Mouse (Mus musculus) hindbrain, embryonic 16.5 days (tissue): ENCODE results near the gene A730071L15Rik. TPM values are rescaled to one million over a fixed set of nuclear protein-coding genes. Genes with fewer than 3 reads are reported as not detected.

Experiments
- ATAC-seq: fragments of 200-750 bp; cut with Nextera tagmentation; 2 replicates; pipeline ENCODE4 v1.8.0; 2017; ENCODE audit warnings: moderate TSS enrichment, moderate library complexity
- H3K27ac ChIP-seq: fragments of 300-500 bp; sonication (generic); 2 replicates; pipeline ENCODE4 v1.5.1; 2014; ENCODE audit warnings: low read depth, mild to moderate bottlenecking, control low read depth, low read length, moderate library complexity
- H3K27me3 ChIP-seq: fragments of 300-500 bp; sonication (generic); replicated peaks from 2 replicates; pipeline ENCODE4 v1.6.1; 2014; ENCODE audit warnings: low read length; ENCODE audit not compliant: control insufficient read depth, insufficient read depth
- H3K36me3 ChIP-seq: fragments of 300-500 bp; sonication (generic); 2 replicates; pipeline ENCODE4 v1.6.1; 2014; ENCODE audit warnings: mild to moderate bottlenecking, low read length, moderate library complexity, mixed read lengths; ENCODE audit not compliant: control insufficient read depth, insufficient read depth
- H3K4me1 ChIP-seq: fragments of 300-500 bp; sonication (generic); 2 replicates; pipeline ENCODE4 v1.6.1; 2014; ENCODE audit warnings: low read depth, low read length; ENCODE audit not compliant: control insufficient read depth, insufficient read depth
- H3K4me2 ChIP-seq: fragments of 300-500 bp; sonication (generic); 2 replicates; pipeline ENCODE4 v1.6.1; 2014; ENCODE audit warnings: mild to moderate bottlenecking, low read length, control low read depth, moderate library complexity
- H3K4me3 ChIP-seq: fragments of 300-500 bp; sonication (generic); 2 replicates; pipeline ENCODE4 v1.5.1; 2014; ENCODE audit warnings: mild to moderate bottlenecking, low read length, control low read depth, moderate library complexity
- H3K9ac ChIP-seq: fragments of 300-500 bp; sonication (generic); 2 replicates; pipeline ENCODE4 v1.6.1; 2014; ENCODE audit warnings: low read depth, mild to moderate bottlenecking, control low read depth, low read length, moderate library complexity
- H3K9me3 ChIP-seq: fragments of 300-500 bp; sonication (generic); 2 replicates; pipeline ENCODE4 v1.6.1; 2014; ENCODE audit warnings: mild to moderate bottlenecking, low read length, moderate library complexity; ENCODE audit not compliant: control insufficient read depth
- WGBS: fragments of 180-500 bp; shearing (Covaris S2); extraction: QIAGEN DNeasy Blood & Tissue Kit; methylation state at CpG from one replicate; pipeline ENCODE4 v1.1.7; 2014; 5-methylcytosine and 5-hydroxymethylcytosine counted together
- polyA plus RNA-seq: library from polyadenylated mRNA; unstranded; fragments of >200 nt; fragmentation: Nextera tagmentation; extraction: Ambion mirVana; gene quantifications from 2 replicates; pipeline ENCODE4 v1.2.1, GENCODE M21; 2015

A730071L15Rik gene
- polyA plus RNA-seq, 1 experiment from 2014 or later = 0.71 TPM

- H3K27ac ChIP-seq = no peak within 1 kb of the TSS
- no peaks in the 10 kb centered on the region for H3K4me1 ChIP-seq
- H3K9me3 ChIP-seq = no peaks in the 10 kb centered on the region
- H3K9ac ChIP-seq = no peak within 1 kb of the TSS
- ATAC-seq = no peak
- 90% methylated on average over 7 of the region's 7 CpGs for WGBS
- H3K4me2 ChIP-seq = no peak within 1 kb of the TSS
- H3K27me3 ChIP-seq = no peaks in the 10 kb centered on the region
- H3K4me3 ChIP-seq = no peak within 1 kb of the TSS
- H3K36me3 ChIP-seq = no peaks in the 10 kb centered on the region
Measured at GRCm38 (mm10) chr11:6230012-6230411, 30.2 kb downstream of the A730071L15Rik start, which contains the start of gene Npc1l1. Gene Npc1l1 (minus strand): TSS chr11:6230143.

- Histone ChIP-seq H3K9ac (no peak overlapping the region), H3K4me1 (no peaks in the 10 kb centered on the region), H3K4me3 (no peak overlapping the region), H3K27me3 (no peaks in the 10 kb centered on the region), H3K36me3 (no peaks in the 10 kb centered on the region), H3K4me2 (no peak overlapping the region), H3K27ac (no peak overlapping the region), H3K9me3 (no peaks in the 10 kb centered on the region; the same call in 1 of the 2 replicates)
- no peak for ATAC-seq
- WGBS = 83% methylated on average over 4 of the region's 4 CpGs
Measured at GRCm38 (mm10) chr11:6233025-6233424, 33.2 kb downstream of the A730071L15Rik start.

- no peaks in the 10 kb centered on the region for H3K36me3 ChIP-seq
- WGBS = 43% methylated on average over 18 of the region's 19 CpGs
- no peaks in the 10 kb centered on the region for H3K27me3 ChIP-seq
- no peaks in the 10 kb centered on the region for H3K4me1 ChIP-seq
- ATAC-seq = no peak
- no peaks in the 10 kb centered on the region for H3K9me3 ChIP-seq
- no peak overlapping the region for H3K4me2 ChIP-seq
- no peak overlapping the region for H3K9ac ChIP-seq
- H3K27ac ChIP-seq = no peak overlapping the region
- H3K4me3 ChIP-seq = no peak overlapping the region
Measured at GRCm38 (mm10) chr11:6244707-6245106, 44.9 kb downstream of the A730071L15Rik start.

Other genes starting within 250 kb of the A730071L15Rik start
- gene Gck, start 249.9 kb upstream of the A730071L15Rik start, polyA plus RNA-seq = 5.7 and 6.6 TPM in 2 replicates
- 98.9 and 99.7 TPM in 2 replicates for gene Ykt6, start 244.3 kb upstream of the A730071L15Rik start, polyA plus RNA-seq
- gene Camk2b, start 133.7 kb upstream of the A730071L15Rik start, polyA plus RNA-seq = 138 and 140 TPM in 2 replicates
- 71.5 and 71.9 TPM in 2 replicates for gene Nudcd3, start 386 bp downstream of the A730071L15Rik start, polyA plus RNA-seq
- 0.04 TPM in 1 of 2 replicates, not detected in the other for gene Npc1l1, start 30.1 kb downstream of the A730071L15Rik start, polyA plus RNA-seq
- gene Ddx56, start 67.7 kb downstream of the A730071L15Rik start, polyA plus RNA-seq = 69.5 and 71.3 TPM in 2 replicates
- gene Tmed4, start 74.8 kb downstream of the A730071L15Rik start, polyA plus RNA-seq = 111 and 119 TPM in 2 replicates
- gene Ogdh, start 91.6 kb downstream of the A730071L15Rik start, polyA plus RNA-seq = 142 and 153 TPM in 2 replicates
- 29.1 and 29.6 TPM in 2 replicates for gene Zmiz2, start 189.0 kb downstream of the A730071L15Rik start, polyA plus RNA-seq
- gene Ppia, start 215.4 kb downstream of the A730071L15Rik start, polyA plus RNA-seq = 4,094 and 4,423 TPM in 2 replicates
- 223 and 239 TPM in 2 replicates for gene H2afv, start 244.4 kb downstream of the A730071L15Rik start, polyA plus RNA-seq